Mouse (Mus musculus) C2C12 (cell line): ENCODE results near the gene Spata17.

Experiments used
- CEBPB ChIP-seq: IDR thresholded peaks from one replicate; pipeline ENCODE4 v1.6.1; 2011; ENCODE audit warnings: low read depth, mild to moderate bottlenecking, control low read depth, moderate library complexity
- CTCF ChIP-seq: IDR thresholded peaks from one replicate; pipeline ENCODE4 v1.5.1; 2011; ENCODE audit not compliant: control insufficient read depth, insufficient read depth, insufficient read length
- MYOD1 ChIP-seq: IDR thresholded peaks from one replicate; pipeline ENCODE4 v1.6.1; 2011; ENCODE audit warnings: low read depth; ENCODE audit not compliant: control insufficient read depth, insufficient read length
- MYOG ChIP-seq: IDR thresholded peaks from one replicate; pipeline ENCODE4 v1.6.1; 2011; ENCODE audit not compliant: control insufficient read depth, insufficient read length; ENCODE audit errors: extremely low read depth

DNA sequence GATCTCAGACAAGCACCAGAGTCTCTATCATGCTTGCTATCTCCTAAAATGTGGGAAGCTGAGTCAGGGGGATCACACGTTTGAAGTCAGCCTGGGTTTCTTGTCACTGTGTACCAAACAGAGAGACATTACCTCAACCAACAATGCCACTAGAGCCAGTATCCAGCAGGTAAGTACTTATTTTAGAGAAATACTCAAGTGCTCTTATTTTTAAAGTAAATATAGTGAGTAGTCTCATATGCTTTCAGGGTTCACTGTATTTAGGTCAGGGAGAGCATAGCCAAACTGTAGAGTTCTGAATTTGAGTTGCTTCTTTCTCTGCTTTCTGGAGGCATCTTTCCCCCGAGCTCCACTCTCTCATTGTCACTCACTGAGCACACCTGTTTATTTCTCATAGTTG lies 160.9 kb downstream of the Spata17 start:
- TF ChIP-seq CEBPB (no peak), CTCF (no peak), MYOD1 (no peak), MYOG (no peak)
